Mouse (Mus musculus) B cell, adult 67 days (primary cell): Measurements from ENCODE around the gene Nampt. TPM values are rescaled to one million over a fixed set of nuclear protein-coding genes. Genes with fewer than 3 reads are reported as not detected.

Source experiments
- total RNA-seq, 2 experiments: library from RNA; stranded (reverse); gene quantifications; 4 replicates each; pipeline ENCODE4 v1.2.4; 2023

Nampt gene
- 10 to 100 TPM; 34.3 to 39.5 TPM for total RNA-seq

DNA sequence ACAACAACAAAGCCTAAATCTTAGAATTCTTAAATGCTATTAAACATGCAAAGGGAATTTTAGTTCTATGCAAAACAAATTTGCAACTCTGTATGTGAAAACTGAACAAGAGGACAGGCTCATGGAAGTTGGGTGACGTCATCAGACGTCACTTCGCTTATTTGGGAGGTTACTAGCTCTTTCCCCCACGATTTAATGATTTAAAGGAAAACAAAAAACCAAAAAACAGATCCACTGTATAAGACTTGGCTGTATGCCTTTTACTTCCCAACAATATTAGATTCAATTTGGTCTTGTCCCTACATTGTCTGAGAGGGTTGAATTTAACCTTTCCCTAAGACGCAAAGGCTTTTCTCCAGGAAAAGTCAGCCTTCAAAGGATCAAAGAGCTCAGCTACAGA lies at the start of gene Nampt:
Gene Nampt, plus strand, starts transcription at position 130 of the 400 bp plus-strand sequence.

Other genes starting within 250 kb of the Nampt start
- 100 to 1,000 TPM; 114 to 120 TPM for gene Sypl, start 134.3 kb downstream of the Nampt start, total RNA-seq